Mouse (Mus musculus) neural tube, embryonic 13.5 days (tissue): ENCODE measurements around the gene 4833427G06Rik. TPM values are rescaled to one million over a fixed set of nuclear protein-coding genes. Genes with fewer than 3 reads are reported as not detected.
"Not testable (repeated sequence)": the region's sequence is repeated elsewhere in the genome, so short reads cannot be mapped to it uniquely, and the experiment has no call there.

ENCODE experiments used
- ATAC-seq: fragments of 200-750 bp; cut with Nextera tagmentation; 2 replicates; pipeline ENCODE4 v1.8.0; 2017; ENCODE audit warnings: low read depth, mild to moderate bottlenecking, moderate TSS enrichment, moderate library complexity
- H3K27ac ChIP-seq: fragments of 300-500 bp; sonication (generic); replicated peaks from 2 replicates; pipeline ENCODE4 v1.5.1; 2015; ENCODE audit warnings: moderate library complexity, mild to moderate bottlenecking, inconsistent platforms
- H3K27me3 ChIP-seq: fragments of 300-500 bp; sonication (generic); 2 replicates; pipeline ENCODE4 v1.6.1; 2015; ENCODE audit warnings: mild to moderate bottlenecking, inconsistent platforms
- H3K36me3 ChIP-seq: fragments of 300-500 bp; sonication (generic); 2 replicates; pipeline ENCODE4 v1.6.1; 2015; ENCODE audit warnings: mild to moderate bottlenecking, inconsistent platforms
- H3K4me1 ChIP-seq: fragments of 300-500 bp; sonication (generic); replicated peaks from 2 replicates; pipeline ENCODE4 v1.6.1; 2015; ENCODE audit warnings: inconsistent platforms
- H3K4me2 ChIP-seq: fragments of 300-500 bp; sonication (generic); 2 replicates; pipeline ENCODE4 v1.6.1; 2015; ENCODE audit warnings: inconsistent platforms, mild to moderate bottlenecking, moderate library complexity
- H3K4me3 ChIP-seq: fragments of 300-500 bp; sonication (generic); 2 replicates; pipeline ENCODE4 v1.5.1; 2015; ENCODE audit warnings: mild to moderate bottlenecking, inconsistent platforms
- H3K9ac ChIP-seq: fragments of 300-500 bp; sonication (generic); 2 replicates; pipeline ENCODE4 v1.6.1; 2015; ENCODE audit warnings: moderate library complexity, mild to moderate bottlenecking, inconsistent platforms
- H3K9me3 ChIP-seq: fragments of 300-500 bp; sonication (generic); 2 replicates; pipeline ENCODE4 v1.6.1; 2016; ENCODE audit warnings: inconsistent platforms
- WGBS: fragments of 180-500 bp; shearing (Covaris S2); methylation state at CpG from one replicate; pipeline ENCODE4 v1.1.7; 2015; 5-methylcytosine and 5-hydroxymethylcytosine counted together
- polyA plus RNA-seq: library from polyadenylated mRNA; unstranded; fragments of >200 nt; fragmentation: Nextera tagmentation; extraction: Ambion mirVana; gene quantifications from 2 replicates; pipeline ENCODE4 v1.2.1, GENCODE M21; 2015

Gene 4833427G06Rik
- 0.60 TPM in 1 of 2 replicates, not detected in the other for polyA plus RNA-seq

DNA sequence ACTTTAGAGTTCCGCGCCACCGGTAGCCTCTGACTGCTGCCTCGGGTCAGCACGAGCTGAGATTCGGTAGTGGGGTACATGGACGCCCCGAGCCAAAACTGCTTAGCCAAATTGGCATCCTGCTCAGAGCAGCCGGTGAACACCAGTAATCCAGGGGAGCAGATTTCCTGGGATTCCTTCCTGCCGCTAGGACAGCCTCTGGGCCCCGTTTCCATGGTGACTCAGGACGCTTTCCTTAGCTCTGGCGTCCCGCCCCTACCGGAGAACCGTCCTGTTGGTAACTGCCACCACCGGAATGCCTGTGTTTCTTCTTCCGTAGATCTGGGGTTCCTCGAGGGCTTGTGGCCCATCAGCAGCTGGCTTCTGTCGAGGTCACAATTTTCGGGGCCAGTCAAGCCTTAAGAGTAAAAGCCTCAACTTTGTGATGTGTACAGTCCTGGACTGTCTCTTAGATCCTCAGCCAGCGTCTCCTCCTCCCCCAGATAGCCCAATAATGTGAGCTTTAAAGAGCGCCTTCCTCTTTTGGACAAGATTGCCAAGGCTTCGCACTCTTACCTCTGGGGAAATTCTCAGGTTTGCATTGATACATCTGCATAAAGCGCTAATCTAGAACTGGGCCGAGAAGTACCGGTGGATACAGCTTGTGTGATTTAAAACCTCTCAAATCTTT, at the start of gene 4833427G06Rik:
Gene 4833427G06Rik (minus strand): TSS at position 323 of the 670 bp plus-strand sequence.
- H3K9ac ChIP-seq = 0 out of 2 replicates have a peak within 1 kb of the TSS, but pooled peaks have one; percentile 76
- peak; percentile 45 for ATAC-seq
- H3K4me3 ChIP-seq = peak within 1 kb of the TSS; percentile 59
- H3K36me3 ChIP-seq = no peaks in the 10 kb centered on the region
- H3K27ac ChIP-seq = no peak within 1 kb of the TSS
- H3K9me3 ChIP-seq = no peaks in the 10 kb centered on the region
- peaks cover 23% of the 10 kb centered on the region for H3K4me1 ChIP-seq
- H3K4me2 ChIP-seq = peak within 1 kb of the TSS; percentile 100
- WGBS = 7% methylated on average over 27 of the region's 27 CpGs
- H3K27me3 ChIP-seq = peaks cover 11% of the 10 kb centered on the region

DNA sequence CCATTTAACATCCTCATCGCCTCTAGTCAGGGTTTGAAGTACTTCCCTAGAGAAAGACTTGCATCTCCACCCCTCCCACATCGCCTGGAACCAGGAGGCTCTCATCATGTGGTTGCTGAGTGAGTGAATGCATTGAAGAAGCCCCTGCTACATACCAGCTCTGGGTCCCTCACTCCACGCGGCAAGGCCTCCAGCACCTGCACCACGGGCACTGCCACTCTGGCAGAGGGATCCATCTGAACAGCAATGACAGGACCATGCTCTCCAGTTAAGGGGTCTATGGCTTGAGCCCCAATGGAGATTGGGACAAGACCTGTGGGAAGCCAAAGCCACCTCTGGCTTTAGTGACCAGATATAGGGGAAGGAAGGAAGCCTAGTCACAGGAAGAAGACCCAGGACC, 45.4 kb upstream of the 4833427G06Rik start:
- 83% methylated on average over 5 of the region's 5 CpGs for WGBS
- H3K9ac ChIP-seq = no peak overlapping the region
- no peaks in the 10 kb centered on the region for H3K9me3 ChIP-seq
- H3K27me3 ChIP-seq = peaks cover 4% of the 10 kb centered on the region; the same call in 1 of the 2 replicates
- peaks cover 13% of the 10 kb centered on the region for H3K4me1 ChIP-seq
- H3K36me3 ChIP-seq = no peaks in the 10 kb centered on the region
- no peak overlapping the region for H3K4me3 ChIP-seq
- H3K27ac ChIP-seq = no peak overlapping the region
- ATAC-seq = no peak
- H3K4me2 ChIP-seq = no peak overlapping the region

DNA sequence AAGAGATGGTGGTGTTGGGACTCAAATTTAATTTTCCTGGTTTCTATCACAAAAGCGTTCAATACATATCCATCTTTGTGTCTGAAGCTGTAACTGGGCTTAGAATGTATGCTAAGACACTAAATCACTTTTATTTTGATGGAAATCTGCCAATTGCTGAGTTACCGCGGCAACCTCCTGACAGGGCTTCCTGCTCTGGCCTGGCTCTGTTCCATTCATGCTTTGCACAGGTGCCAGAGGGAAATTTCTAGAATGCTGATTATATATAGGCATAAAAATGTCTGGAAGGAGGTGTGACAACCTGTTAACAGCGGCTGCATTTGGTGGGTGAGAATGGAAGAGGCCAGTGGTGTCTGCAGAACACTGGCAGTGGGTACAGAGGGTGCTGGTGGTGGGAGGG, 44.6 kb upstream of the 4833427G06Rik start:
- no peak for ATAC-seq
- H3K9ac ChIP-seq = no peak overlapping the region
- H3K4me3 ChIP-seq = no peak overlapping the region
- 0 out of 2 replicates have a peak overlapping the region, but pooled peaks have one; percentile 23 for H3K27ac ChIP-seq
- H3K4me2 ChIP-seq = no peak overlapping the region
- WGBS = 78% methylated on average over 4 of the region's 4 CpGs
- no peaks in the 10 kb centered on the region for H3K36me3 ChIP-seq
- peaks cover 8% of the 10 kb centered on the region for H3K4me1 ChIP-seq
- no peaks in the 10 kb centered on the region for H3K9me3 ChIP-seq
- H3K27me3 ChIP-seq = no peaks in the 10 kb centered on the region

DNA sequence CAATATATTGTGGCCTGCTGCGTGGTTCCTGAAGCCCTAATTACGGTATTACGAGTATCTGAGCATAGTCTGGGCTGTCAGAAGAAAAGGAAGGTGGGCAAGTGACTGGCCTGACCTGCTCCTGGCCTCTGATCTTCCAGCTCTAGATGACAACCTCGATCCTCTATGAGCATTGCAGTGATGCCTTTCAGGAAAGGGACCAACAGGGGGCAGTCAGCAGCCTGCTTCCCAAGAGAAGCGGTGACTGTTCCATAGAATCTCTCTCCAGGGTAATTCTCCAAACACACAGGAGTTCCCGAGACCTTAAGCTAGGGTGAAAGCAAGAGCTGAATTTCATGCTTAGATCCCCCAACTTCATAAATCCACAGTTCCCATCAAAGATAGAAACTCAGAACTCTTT, 42.3 kb upstream of the 4833427G06Rik start:
- Histone ChIP-seq H3K27ac (no peak overlapping the region), H3K36me3 (no peaks in the 10 kb centered on the region), H3K4me2 (no peak overlapping the region), H3K9me3 (no peaks in the 10 kb centered on the region), H3K9ac (no peak overlapping the region), H3K4me1 (peaks cover 8% of the 10 kb centered on the region), H3K27me3 (no peaks in the 10 kb centered on the region), H3K4me3 (no peak overlapping the region)
- WGBS = 71% methylated on average over 6 of the region's 6 CpGs
- ATAC-seq = no peak

DNA sequence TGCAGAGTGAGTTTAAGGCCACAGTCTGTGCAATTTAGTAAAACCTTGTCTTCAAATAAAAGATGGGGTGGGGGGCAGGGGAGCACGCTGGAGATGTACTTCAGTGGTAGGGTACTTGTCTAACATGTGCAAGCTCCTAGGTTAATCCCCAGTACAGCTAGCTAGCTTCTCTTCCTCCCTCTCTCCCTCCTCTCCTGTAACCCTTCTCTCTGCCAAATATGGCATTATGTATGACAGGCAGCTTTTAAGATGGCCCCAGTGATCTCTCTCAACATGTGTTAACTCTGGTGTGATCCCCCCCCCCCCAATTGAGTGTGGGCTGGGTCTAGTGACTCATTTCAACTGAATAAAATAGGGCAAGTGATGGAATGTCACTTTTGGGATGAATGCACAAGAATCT, 41.6 kb upstream of the 4833427G06Rik start:
- Histone ChIP-seq H3K4me2 (no peak overlapping the region), H3K9me3 (no peaks in the 10 kb centered on the region), H3K36me3 (no peaks in the 10 kb centered on the region), H3K4me1 (peaks cover 8% of the 10 kb centered on the region), H3K9ac (no peak overlapping the region), H3K4me3 (no peak overlapping the region), H3K27ac (no peak overlapping the region), H3K27me3 (no peaks in the 10 kb centered on the region)
- no peak for ATAC-seq
- 84% methylated on average over 1 of the region's 1 CpGs for WGBS

DNA sequence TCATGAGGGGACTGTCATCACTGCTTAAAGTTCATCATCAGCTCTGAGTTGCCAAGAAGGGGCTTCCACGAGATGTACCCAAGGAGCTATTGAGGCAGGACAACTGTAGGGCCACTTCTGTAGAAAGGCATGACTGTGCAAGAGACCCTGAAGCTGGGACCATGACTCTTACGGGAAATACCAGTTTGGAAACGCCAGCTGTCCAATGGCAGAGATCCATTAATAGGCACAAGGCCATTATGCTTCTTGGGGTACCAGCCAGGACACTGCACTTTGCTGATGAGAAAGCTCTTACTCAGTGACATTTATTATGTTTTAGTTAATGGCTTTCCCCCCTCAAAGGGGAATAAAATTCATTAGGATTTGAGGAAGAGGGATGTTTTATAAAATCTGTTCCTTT, 38.8 kb upstream of the 4833427G06Rik start:
- H3K4me3 ChIP-seq = no peak overlapping the region
- H3K36me3 ChIP-seq = no peaks in the 10 kb centered on the region
- H3K27me3 ChIP-seq = no peaks in the 10 kb centered on the region
- no peak overlapping the region for H3K27ac ChIP-seq
- no peak for ATAC-seq
- H3K4me1 ChIP-seq = no peaks in the 10 kb centered on the region
- 82% methylated on average over 3 of the region's 3 CpGs for WGBS
- no peaks in the 10 kb centered on the region for H3K9me3 ChIP-seq
- H3K9ac ChIP-seq = no peak overlapping the region
- no peak overlapping the region for H3K4me2 ChIP-seq

DNA sequence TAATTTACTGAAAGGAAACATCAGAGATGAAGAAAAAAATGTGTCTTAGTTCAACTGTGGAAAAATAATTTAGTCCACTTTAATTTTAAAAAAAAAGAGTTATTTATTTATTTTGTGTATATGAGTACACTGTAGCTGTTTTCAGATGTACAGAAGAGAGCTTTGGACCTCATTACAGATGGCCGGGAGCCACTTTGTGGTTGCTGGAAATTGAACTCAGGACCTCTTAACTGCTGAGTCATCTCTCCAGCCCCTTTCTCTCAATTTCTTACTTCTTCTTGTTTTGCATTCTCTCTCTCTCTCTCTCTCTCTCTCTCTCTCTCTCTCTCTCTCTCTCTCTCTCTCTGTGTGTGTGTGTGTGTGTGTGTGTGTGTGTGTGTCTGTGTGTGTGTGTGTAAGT, 37.5 kb upstream of the 4833427G06Rik start:
- ATAC-seq, H3K9me3 ChIP-seq, H3K27ac ChIP-seq, H3K27me3 ChIP-seq, H3K9ac ChIP-seq, H3K4me3 ChIP-seq, H3K4me2 ChIP-seq, H3K4me1 ChIP-seq, H3K36me3 ChIP-seq: not testable (repeated sequence)
- 79% methylated on average over 1 of the region's 1 CpGs for WGBS

DNA sequence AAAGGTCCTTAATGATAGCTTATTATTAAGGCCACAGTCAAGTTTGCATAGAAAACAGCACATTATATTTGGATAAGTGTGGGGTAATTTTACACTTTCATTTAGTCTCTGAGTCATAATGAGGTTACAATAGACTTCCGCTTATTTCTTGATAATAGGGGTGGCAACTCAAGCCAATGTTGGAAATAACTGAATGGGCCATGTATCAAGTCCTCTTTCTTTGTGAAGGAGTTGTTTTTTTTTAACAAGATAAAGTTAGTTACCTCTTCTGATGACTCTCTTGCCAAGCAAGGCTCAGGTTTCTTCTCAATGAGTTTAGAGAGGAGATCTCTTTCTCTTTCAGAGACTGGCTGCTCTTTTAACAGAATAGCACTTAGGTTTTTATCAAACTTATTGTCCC, 36.4 kb upstream of the 4833427G06Rik start:
- Histone ChIP-seq H3K4me3 (no peak overlapping the region), H3K27me3 (no peaks in the 10 kb centered on the region)
- 96% methylated on average over 1 of the region's 1 CpGs for WGBS

DNA sequence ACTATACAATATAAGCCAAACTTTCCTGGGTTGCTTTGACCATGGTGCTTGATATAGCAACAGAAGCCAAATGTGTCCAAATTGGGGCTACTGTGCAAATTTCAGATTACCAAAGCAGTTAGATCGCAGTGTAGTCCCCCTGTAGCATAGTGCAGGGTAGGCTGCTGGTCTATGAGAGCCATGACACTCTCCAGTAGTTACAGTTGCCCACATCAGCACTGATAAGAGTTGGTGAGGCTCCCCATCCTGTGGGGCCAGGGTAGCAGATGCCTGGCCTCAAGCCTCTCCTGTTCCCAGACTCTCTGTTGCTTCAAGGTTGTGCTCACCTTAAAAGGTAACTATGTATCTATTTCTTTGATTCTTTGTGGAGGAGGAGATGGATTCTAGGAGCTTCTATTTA, 36.0 kb upstream of the 4833427G06Rik start:
- WGBS = 91% methylated on average over 1 of the region's 1 CpGs
- Histone ChIP-seq H3K27me3 (no peaks in the 10 kb centered on the region), H3K27ac (no peak overlapping the region), H3K4me2 (no peak overlapping the region), H3K4me1 (no peaks in the 10 kb centered on the region), H3K4me3 (no peak overlapping the region), H3K9ac (no peak overlapping the region), H3K9me3 (no peaks in the 10 kb centered on the region), H3K36me3 (no peaks in the 10 kb centered on the region)
- ATAC-seq = no peak

More for the DNA sequence above, 36.4 kb upstream of the 4833427G06Rik start:
- Histone ChIP-seq H3K4me1 (no peaks in the 10 kb centered on the region), H3K27ac (no peak overlapping the region), H3K9ac (no peak overlapping the region), H3K9me3 (no peaks in the 10 kb centered on the region), H3K36me3 (no peaks in the 10 kb centered on the region), H3K4me2 (no peak overlapping the region)
- ATAC-seq = no peak

DNA sequence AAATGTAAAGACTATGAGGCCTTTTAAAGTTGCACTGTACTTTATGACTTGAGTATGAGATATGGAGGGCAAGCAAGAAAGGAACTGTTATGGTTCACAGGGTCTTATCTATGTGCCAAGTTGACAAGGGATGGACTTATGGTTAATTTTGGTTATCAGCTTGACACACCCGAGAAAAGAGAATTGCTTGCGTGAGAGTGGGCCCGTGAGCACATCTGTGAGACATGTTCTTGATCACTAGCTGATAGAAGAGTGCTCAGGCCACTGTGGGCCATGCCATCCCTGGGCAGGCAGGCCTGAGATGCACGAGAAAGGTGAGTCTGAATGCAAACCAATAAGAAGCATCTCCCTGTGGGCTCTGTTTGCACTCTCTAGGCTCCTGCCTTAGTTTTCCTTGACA, 35.6 kb upstream of the 4833427G06Rik start:
- Histone ChIP-seq H3K27ac (no peak overlapping the region), H3K4me3 (no peak overlapping the region), H3K9ac (no peak overlapping the region), H3K27me3 (no peaks in the 10 kb centered on the region), H3K4me1 (no peaks in the 10 kb centered on the region), H3K4me2 (no peak overlapping the region), H3K9me3 (no peaks in the 10 kb centered on the region), H3K36me3 (no peaks in the 10 kb centered on the region)
- ATAC-seq = no peak
- whole genome bisulfite sequencing = 90% methylated on average over 4 of the region's 4 CpGs

DNA sequence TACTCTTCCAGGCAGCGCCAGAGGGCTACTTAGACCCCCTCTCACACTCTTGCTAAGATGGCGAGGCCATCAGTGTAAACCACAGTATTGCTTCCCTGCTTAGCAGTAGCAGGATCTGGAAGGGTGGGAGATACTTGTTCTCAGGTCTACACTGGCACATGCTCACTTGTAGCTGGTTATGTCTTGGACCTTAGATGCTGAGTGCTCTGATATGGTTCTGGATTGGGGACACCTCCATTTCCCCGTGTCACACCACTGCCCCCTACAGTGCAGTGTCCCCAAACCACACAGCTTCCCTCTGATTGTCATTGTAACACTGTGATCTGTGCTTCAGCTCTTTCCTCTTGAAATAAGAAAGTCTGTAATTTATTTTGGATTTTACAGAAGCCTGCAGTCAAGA, 35.1 kb upstream of the 4833427G06Rik start:
- H3K4me3 ChIP-seq = no peak overlapping the region
- H3K4me1 ChIP-seq = no peaks in the 10 kb centered on the region
- no peak overlapping the region for H3K27ac ChIP-seq
- H3K9ac ChIP-seq = no peak overlapping the region
- ATAC-seq = no peak
- 69% methylated on average over 3 of the region's 3 CpGs for WGBS
- no peaks in the 10 kb centered on the region for H3K27me3 ChIP-seq
- no peaks in the 10 kb centered on the region for H3K9me3 ChIP-seq
- no peak overlapping the region for H3K4me2 ChIP-seq
- H3K36me3 ChIP-seq = no peaks in the 10 kb centered on the region

DNA sequence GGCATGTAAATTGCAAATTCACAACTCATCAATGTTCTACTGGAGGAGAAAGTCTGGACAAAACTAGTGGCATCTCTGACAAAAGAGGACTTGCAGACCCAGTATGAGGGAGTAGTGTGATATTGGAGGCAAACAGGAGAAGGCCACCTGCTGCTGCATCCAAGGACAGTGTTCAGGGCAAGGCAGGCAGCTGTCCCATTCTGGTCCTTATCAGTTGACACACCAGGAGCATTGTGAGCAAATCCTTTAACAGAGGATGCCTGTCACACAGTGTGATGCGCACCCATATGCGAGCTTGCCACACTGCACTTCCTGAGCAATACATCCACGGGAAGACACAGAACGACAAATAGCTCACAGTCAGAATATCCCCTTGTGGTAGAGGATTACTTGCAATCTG, 12.9 kb upstream of the 4833427G06Rik start:
- no peaks in the 10 kb centered on the region for H3K4me1 ChIP-seq
- 82% methylated on average over 4 of the region's 4 CpGs for WGBS

DNA sequence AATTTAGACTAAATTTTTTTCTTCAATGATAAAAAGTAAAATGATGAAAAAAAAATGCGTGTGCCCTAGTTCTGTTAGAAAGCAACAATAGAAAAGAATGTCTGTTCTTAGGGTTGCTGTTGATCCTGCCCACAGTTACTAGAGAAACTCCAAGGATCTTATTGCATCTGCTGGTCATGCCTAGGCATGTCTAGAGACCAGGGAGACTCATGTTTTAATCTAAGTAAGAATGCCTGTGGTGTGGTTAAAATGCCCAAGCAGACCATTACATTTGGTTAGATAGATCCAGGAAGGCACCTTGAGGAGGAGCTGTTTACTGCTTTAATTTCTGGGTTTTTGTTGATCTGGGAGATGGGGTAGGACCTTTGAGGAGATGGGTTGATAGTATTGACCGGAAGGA, 3.9 kb upstream of the 4833427G06Rik start:
- H3K9ac ChIP-seq = no peak overlapping the region
- no peak for ATAC-seq
- WGBS = 89% methylated on average over 2 of the region's 2 CpGs
- H3K27ac ChIP-seq = no peak overlapping the region
- H3K9me3 ChIP-seq = no peaks in the 10 kb centered on the region
- H3K36me3 ChIP-seq = no peaks in the 10 kb centered on the region
- H3K4me1 ChIP-seq = peaks cover 23% of the 10 kb centered on the region
- H3K27me3 ChIP-seq = peaks cover 4% of the 10 kb centered on the region; the same call in 1 of the 2 replicates
- no peak overlapping the region for H3K4me3 ChIP-seq
- H3K4me2 ChIP-seq = no peak overlapping the region

More for the DNA sequence above, 12.9 kb upstream of the 4833427G06Rik start:
- ATAC-seq = no peak
- Histone ChIP-seq H3K27me3 (no peaks in the 10 kb centered on the region), H3K36me3 (no peaks in the 10 kb centered on the region), H3K27ac (no peak overlapping the region), H3K9me3 (no peaks in the 10 kb centered on the region), H3K4me3 (no peak overlapping the region), H3K4me2 (no peak overlapping the region), H3K9ac (no peak overlapping the region)
